Mouse (Mus musculus) heart, postnatal 0 days (tissue): ENCODE results near the gene Matn3. TPM values are rescaled to one million over a fixed set of nuclear protein-coding genes. Genes with fewer than 3 reads are reported as not detected.

Source experiments
- ATAC-seq: fragments of 200-750 bp; cut with Nextera tagmentation; 2 replicates; pipeline ENCODE4 v1.8.0; 2017; ENCODE audit warnings: low read depth, moderate number of reproducible peaks, moderate library complexity; ENCODE audit not compliant: insufficient read depth
- DNase-seq: peaks from one replicate; pipeline ENCODE4 v3.0.0-alpha.2; 2016; ENCODE audit warnings: low spot score
- H3K27ac ChIP-seq: fragments of 300-500 bp; sonication (generic); 2 replicates; pipeline ENCODE4 v1.5.1; 2014; ENCODE audit warnings: low read depth, mild to moderate bottlenecking
- H3K27me3 ChIP-seq: fragments of 300-500 bp; sonication (generic); 2 replicates; pipeline ENCODE4 v1.6.1; 2014; ENCODE audit warnings: low read length, mixed read lengths; ENCODE audit not compliant: control insufficient read depth, insufficient read depth
- H3K36me3 ChIP-seq: fragments of 300-500 bp; sonication (generic); replicated peaks from 2 replicates; pipeline ENCODE4 v1.6.1; 2014; ENCODE audit warnings: low read length, mixed read lengths; ENCODE audit not compliant: control insufficient read depth, insufficient read depth
- H3K4me1 ChIP-seq: fragments of 300-500 bp; sonication (generic); 2 replicates; pipeline ENCODE4 v1.6.1; 2014; ENCODE audit warnings: antibody characterized with exemption; ENCODE audit not compliant: control insufficient read depth, insufficient read depth
- H3K4me2 ChIP-seq: fragments of 300-500 bp; sonication (generic); 2 replicates; pipeline ENCODE4 v1.6.1; 2014; ENCODE audit warnings: low read depth, mild to moderate bottlenecking, low read length, moderate library complexity
- H3K4me3 ChIP-seq: fragments of 300-500 bp; sonication (generic); 2 replicates; pipeline ENCODE4 v1.5.1; 2014; ENCODE audit warnings: low read depth, low read length
- H3K9ac ChIP-seq: fragments of 300-500 bp; sonication (generic); replicated peaks from 2 replicates; pipeline ENCODE4 v1.6.1; 2014; ENCODE audit warnings: low read depth, low read length, mixed read lengths
- H3K9me3 ChIP-seq: fragments of 300-500 bp; sonication (generic); replicated peaks from 2 replicates; pipeline ENCODE4 v1.6.1; 2016; ENCODE audit warnings: low read length; ENCODE audit not compliant: control insufficient read depth
- CTCF ChIP-seq: IDR thresholded peaks from 2 replicates; pipeline ENCODE4 v1.5.1; 2016; ENCODE audit warnings: antibody characterized with exemption, control low read depth, low read depth
- EP300 ChIP-seq: IDR thresholded peaks from 2 replicates; pipeline ENCODE4 v1.6.1; 2016; ENCODE audit warnings: antibody characterized with exemption, low read depth
- WGBS: fragments of 180-500 bp; shearing (Covaris S2); extraction: QIAGEN DNeasy Blood & Tissue Kit; methylation state at CpG from one replicate; pipeline ENCODE4 v1.1.7; 2014; 5-methylcytosine and 5-hydroxymethylcytosine counted together
- polyA plus RNA-seq: library from polyadenylated mRNA; unstranded; fragments of >200 nt; fragmentation: Nextera tagmentation; extraction: Ambion mirVana; gene quantifications from 2 replicates; pipeline ENCODE4 v1.2.1, GENCODE M21; 2015
- total RNA-seq: library from RNA; depleted of rRNA; stranded (reverse); fragments of >200 nt; gene quantifications from 2 replicates; pipeline ENCODE4 v1.2.3, GENCODE M21; 2014; ENCODE audit warnings: low replicate concordance

Matn3 gene
- total and polyA plus RNA-seq, 2 experiments from 2014 or later, result 0.07 TPM; not detected in 1

GRCm38 (mm10) chr12:8939490-8939889 lies 8.2 kb upstream of the Matn3 start:
- Histone ChIP-seq H3K36me3 (peaks cover 52% of the 10 kb centered on the region), H3K4me2 (no peak overlapping the region), H3K4me3 (no peak overlapping the region), H3K9me3 (no peaks in the 10 kb centered on the region), H3K27me3 (no peaks in the 10 kb centered on the region), H3K4me1 (no peaks in the 10 kb centered on the region), H3K27ac (no peak overlapping the region), H3K9ac (no peak overlapping the region)
- ATAC-seq (no peak), DNase-seq (no peak)
- TF ChIP-seq EP300 (0 out of 2 replicates have a peak, but pooled peaks have one; percentile 21), CTCF (no peak)
- WGBS, result 89% methylated on average over 4 of the region's 4 CpGs

- Histone ChIP-seq H3K4me2 (no peak overlapping the region), H3K27me3 (no peaks in the 10 kb centered on the region), H3K36me3 (peaks cover 44% of the 10 kb centered on the region), H3K9ac (no peak overlapping the region), H3K9me3 (no peaks in the 10 kb centered on the region), H3K27ac (no peak overlapping the region), H3K4me3 (no peak overlapping the region), H3K4me1 (no peaks in the 10 kb centered on the region)
- ATAC-seq, result no peak
- 59% methylated on average over 12 of the region's 12 CpGs for WGBS
- no peak for DNase-seq
- TF ChIP-seq EP300, result no peak
- no peak for TF ChIP-seq CTCF
Observed at GRCm38 (mm10) chr12:8940011-8941005, 7.4 kb upstream of the Matn3 start.

GRCm38 (mm10) chr12:8941131-8941615 lies 6.6 kb upstream of the Matn3 start:
- Histone ChIP-seq H3K9ac (no peak overlapping the region), H3K4me3 (no peak overlapping the region), H3K27me3 (no peaks in the 10 kb centered on the region), H3K4me2 (no peak overlapping the region), H3K9me3 (no peaks in the 10 kb centered on the region), H3K4me1 (no peaks in the 10 kb centered on the region), H3K27ac (no peak overlapping the region), H3K36me3 (peaks cover 35% of the 10 kb centered on the region)
- no peak for TF ChIP-seq EP300
- 74% methylated on average over 4 of the region's 4 CpGs for WGBS
- no peak for ATAC-seq
- DNase-seq, result no peak

- TF ChIP-seq CTCF, result no peak
- no peak for TF ChIP-seq EP300
- H3K9ac ChIP-seq, result no peak overlapping the region
- H3K27me3 ChIP-seq, result no peaks in the 10 kb centered on the region
- ATAC-seq, result no peak
- no peak overlapping the region for H3K4me2 ChIP-seq
- 45% methylated on average over 4 of the region's 4 CpGs for WGBS
- peaks cover 28% of the 10 kb centered on the region for H3K36me3 ChIP-seq
- H3K4me3 ChIP-seq, result no peak overlapping the region
- no peak overlapping the region for H3K27ac ChIP-seq
- no peaks in the 10 kb centered on the region for H3K4me1 ChIP-seq
- H3K9me3 ChIP-seq, result no peaks in the 10 kb centered on the region
- DNase-seq, result no peak
Observed at GRCm38 (mm10) chr12:8941699-8942392, 5.9 kb upstream of the Matn3 start.

- DNase-seq (no peak), ATAC-seq (no peak)
- no peak for TF ChIP-seq CTCF
- no peak for TF ChIP-seq EP300
- Histone ChIP-seq H3K36me3 (no peaks in the 10 kb centered on the region), H3K27ac (no peak overlapping the region; the same call in 1 of the 2 replicates), H3K9me3 (no peaks in the 10 kb centered on the region), H3K4me2 (peak overlapping the region; percentile 88), H3K27me3 (peaks cover 7% of the 10 kb centered on the region; the same call in 1 of the 2 replicates), H3K4me1 (peaks cover 8% of the 10 kb centered on the region; the same call in 1 of the 2 replicates), H3K9ac (no peak overlapping the region), H3K4me3 (no peak overlapping the region)
- 50% methylated on average over 9 of the region's 9 CpGs for WGBS
Observed at GRCm38 (mm10) chr12:8947163-8947562, 566 bp upstream of the Matn3 start.
